Mouse (Mus musculus): ENCODE data around the gene Arid5b. TPM values are rescaled to one million over a fixed set of nuclear protein-coding genes. Genes with fewer than 3 reads are reported as not detected.

Gene Arid5b
- polyA plus RNA-seq, 1 experiment from 2014 or later: 42.7 TPM

GRCm38 (mm10) chr10:68145286-68145950, 133.1 kb downstream of the Arid5b start:
- H3K4me3 ChIP-seq (ENCODE audit: low read length): no peak overlapping the region
- no peaks in the 10 kb centered on the region for H3K9me3 ChIP-seq (ENCODE audit: control insufficient read depth, low read length)
- peaks cover 9% of the 10 kb centered on the region; the same call in 1 of the 2 replicates for H3K4me1 ChIP-seq (replicated peaks; ENCODE audit: control insufficient read depth, insufficient read depth, low read length)
- no peaks in the 10 kb centered on the region for H3K27me3 ChIP-seq (ENCODE audit: control insufficient read depth, insufficient read depth, low read depth, low read length)
- WGBS: 81% methylated on average over 18 of the region's 18 CpGs
- H3K36me3 ChIP-seq (ENCODE audit: control insufficient read depth, insufficient read depth, low read length): no peaks in the 10 kb centered on the region
- no peak overlapping the region for H3K27ac ChIP-seq (ENCODE audit: low read length)
- no peak overlapping the region for H3K4me2 ChIP-seq (ENCODE audit: low read depth, low read length)
- H3K9ac ChIP-seq (ENCODE audit: low read length): no peak overlapping the region
- no peak for ATAC-seq (ENCODE audit: low read depth)

GRCm38 (mm10) chr10:68142501-68142900, 136.0 kb downstream of the Arid5b start:
- peaks cover 10% of the 10 kb centered on the region; the same call in 1 of the 2 replicates for H3K4me1 ChIP-seq (replicated peaks; ENCODE audit: control insufficient read depth, insufficient read depth, low read length)
- no peaks in the 10 kb centered on the region for H3K9me3 ChIP-seq (ENCODE audit: control insufficient read depth, low read length)
- no peaks in the 10 kb centered on the region; the same call in 1 of the 2 replicates for H3K36me3 ChIP-seq (ENCODE audit: control insufficient read depth, insufficient read depth, low read length)
- 81% methylated on average over 4 of the region's 4 CpGs for WGBS
- no peak overlapping the region for H3K27ac ChIP-seq (ENCODE audit: low read length)
- ATAC-seq (ENCODE audit: low read depth): no peak
- H3K9ac ChIP-seq (ENCODE audit: low read length): no peak overlapping the region
- no peak overlapping the region for H3K4me3 ChIP-seq (ENCODE audit: low read length)
- H3K4me2 ChIP-seq (ENCODE audit: low read depth, low read length): no peak overlapping the region
- H3K27me3 ChIP-seq (ENCODE audit: control insufficient read depth, insufficient read depth, low read depth, low read length): no peaks in the 10 kb centered on the region

- no peak overlapping the region for H3K4me2 ChIP-seq (ENCODE audit: low read depth, low read length)
- peaks cover 15% of the 10 kb centered on the region for H3K4me1 ChIP-seq (replicated peaks; ENCODE audit: control insufficient read depth, insufficient read depth, low read length)
- WGBS: 83% methylated on average over 7 of the region's 7 CpGs
- H3K36me3 ChIP-seq (ENCODE audit: control insufficient read depth, insufficient read depth, low read length): no peaks in the 10 kb centered on the region; the same call in 1 of the 2 replicates
- H3K4me3 ChIP-seq (ENCODE audit: low read length): no peak overlapping the region
- H3K9ac ChIP-seq (ENCODE audit: low read length): no peak overlapping the region
- H3K27me3 ChIP-seq (ENCODE audit: control insufficient read depth, insufficient read depth, low read depth, low read length): no peaks in the 10 kb centered on the region
- no peaks in the 10 kb centered on the region for H3K9me3 ChIP-seq (ENCODE audit: control insufficient read depth, low read length)
- H3K27ac ChIP-seq (ENCODE audit: low read length): no peak overlapping the region
- ATAC-seq (ENCODE audit: low read depth): no peak
Measured at GRCm38 (mm10) chr10:68141567-68141966, 137.0 kb downstream of the Arid5b start.

- WGBS: 37% methylated on average over 2 of the region's 2 CpGs
- Histone ChIP-seq H3K4me2 (ENCODE audit: low read depth, low read length) (no peak overlapping the region), H3K27me3 (ENCODE audit: control insufficient read depth, insufficient read depth, low read depth, low read length) (no peaks in the 10 kb centered on the region), H3K36me3 (ENCODE audit: control insufficient read depth, insufficient read depth, low read length) (no peaks in the 10 kb centered on the region; the same call in 1 of the 2 replicates), H3K9ac (ENCODE audit: low read length) (no peak overlapping the region), H3K27ac (ENCODE audit: low read length) (peak overlapping the region; percentile 51; the same call in 1 of the 2 replicates), H3K4me1 (replicated peaks; ENCODE audit: control insufficient read depth, insufficient read depth, low read length) (peaks cover 15% of the 10 kb centered on the region), H3K9me3 (ENCODE audit: control insufficient read depth, low read length) (no peaks in the 10 kb centered on the region), H3K4me3 (ENCODE audit: low read length) (no peak overlapping the region)
- ATAC-seq (ENCODE audit: low read depth): no peak
Measured at GRCm38 (mm10) chr10:68140871-68141270, 137.7 kb downstream of the Arid5b start.

GRCm38 (mm10) chr10:68140306-68140705, 138.2 kb downstream of the Arid5b start:
- ATAC-seq (ENCODE audit: low read depth): no peak
- Histone ChIP-seq H3K27me3 (ENCODE audit: control insufficient read depth, insufficient read depth, low read depth, low read length) (no peaks in the 10 kb centered on the region), H3K9ac (ENCODE audit: low read length) (no peak overlapping the region), H3K9me3 (ENCODE audit: control insufficient read depth, low read length) (no peaks in the 10 kb centered on the region), H3K4me3 (ENCODE audit: low read length) (no peak overlapping the region), H3K4me1 (replicated peaks; ENCODE audit: control insufficient read depth, insufficient read depth, low read length) (peaks cover 18% of the 10 kb centered on the region), H3K36me3 (ENCODE audit: control insufficient read depth, insufficient read depth, low read length) (no peaks in the 10 kb centered on the region; the same call in 1 of the 2 replicates), H3K27ac (ENCODE audit: low read length) (peak overlapping the region; percentile 51), H3K4me2 (ENCODE audit: low read depth, low read length) (no peak overlapping the region)
- 51% methylated on average over 6 of the region's 6 CpGs for WGBS

GRCm38 (mm10) chr10:68138123-68138522, 140.4 kb downstream of the Arid5b start:
- WGBS: 87% methylated on average over 5 of the region's 5 CpGs
- ATAC-seq (ENCODE audit: low read depth): no peak

GRCm38 (mm10) chr10:68137151-68137833, 141.2 kb downstream of the Arid5b start:
- 66% methylated on average over 11 of the region's 11 CpGs for WGBS

More at GRCm38 (mm10) chr10:68138123-68138522, 140.4 kb downstream of the Arid5b start:
- peaks cover 2% of the 10 kb centered on the region for H3K36me3 ChIP-seq (ENCODE audit: control insufficient read depth, insufficient read depth, low read length)
- no peak overlapping the region for H3K9ac ChIP-seq (ENCODE audit: low read length)
- no peaks in the 10 kb centered on the region for H3K9me3 ChIP-seq (ENCODE audit: control insufficient read depth, low read length)
- H3K27me3 ChIP-seq (ENCODE audit: control insufficient read depth, insufficient read depth, low read depth, low read length): no peaks in the 10 kb centered on the region
- H3K4me1 ChIP-seq (replicated peaks; ENCODE audit: control insufficient read depth, insufficient read depth, low read length): peaks cover 30% of the 10 kb centered on the region
- no peak overlapping the region for H3K4me3 ChIP-seq (ENCODE audit: low read length)
- H3K4me2 ChIP-seq (ENCODE audit: low read depth, low read length): no peak overlapping the region
- no peak overlapping the region for H3K27ac ChIP-seq (ENCODE audit: low read length)

GRCm38 (mm10) chr10:68136480-68137083, 142.0 kb downstream of the Arid5b start:
- Histone ChIP-seq H3K4me3 (ENCODE audit: low read length) (peak overlapping the region; percentile 45), H3K4me1 (replicated peaks; ENCODE audit: control insufficient read depth, insufficient read depth, low read length) (peaks cover 37% of the 10 kb centered on the region), H3K9me3 (ENCODE audit: control insufficient read depth, low read length) (no peaks in the 10 kb centered on the region)

More at GRCm38 (mm10) chr10:68137151-68137833, 141.2 kb downstream of the Arid5b start:
- H3K4me3 ChIP-seq (ENCODE audit: low read length): peak overlapping the region; percentile 45; the same call in 1 of the 2 replicates
- H3K4me1 ChIP-seq (replicated peaks; ENCODE audit: control insufficient read depth, insufficient read depth, low read length): peaks cover 34% of the 10 kb centered on the region
- ATAC-seq (ENCODE audit: low read depth): no peak
- no peaks in the 10 kb centered on the region for H3K27me3 ChIP-seq (ENCODE audit: control insufficient read depth, insufficient read depth, low read depth, low read length)
- peaks cover 8% of the 10 kb centered on the region for H3K36me3 ChIP-seq (ENCODE audit: control insufficient read depth, insufficient read depth, low read length)
- no peaks in the 10 kb centered on the region for H3K9me3 ChIP-seq (ENCODE audit: control insufficient read depth, low read length)
- peak overlapping the region; percentile 49 for H3K4me2 ChIP-seq (ENCODE audit: low read depth, low read length)
- peak overlapping the region; percentile 59 for H3K9ac ChIP-seq (ENCODE audit: low read length)
- H3K27ac ChIP-seq (ENCODE audit: low read length): peak overlapping the region; percentile 82

GRCm38 (mm10) chr10:68136051-68136450, 142.5 kb downstream of the Arid5b start:
- Histone ChIP-seq H3K36me3 (ENCODE audit: control insufficient read depth, insufficient read depth, low read length) (peaks cover 8% of the 10 kb centered on the region), H3K9ac (ENCODE audit: low read length) (peak overlapping the region; percentile 59), H3K9me3 (ENCODE audit: control insufficient read depth, low read length) (no peaks in the 10 kb centered on the region), H3K27ac (ENCODE audit: low read length) (peak overlapping the region; percentile 82), H3K27me3 (ENCODE audit: control insufficient read depth, insufficient read depth, low read depth, low read length) (no peaks in the 10 kb centered on the region), H3K4me2 (ENCODE audit: low read depth, low read length) (peak overlapping the region; percentile 49), H3K4me3 (ENCODE audit: low read length) (peak overlapping the region; percentile 45), H3K4me1 (replicated peaks; ENCODE audit: control insufficient read depth, insufficient read depth, low read length) (peaks cover 37% of the 10 kb centered on the region)
- ATAC-seq (ENCODE audit: low read depth): no peak
- 4% methylated on average over 9 of the region's 9 CpGs for WGBS

More at GRCm38 (mm10) chr10:68136480-68137083, 142.0 kb downstream of the Arid5b start:
- 3% methylated on average over 18 of the region's 18 CpGs for WGBS
- H3K27ac ChIP-seq (ENCODE audit: low read length): peak overlapping the region; percentile 82
- H3K4me2 ChIP-seq (ENCODE audit: low read depth, low read length): peak overlapping the region; percentile 49
- H3K36me3 ChIP-seq (ENCODE audit: control insufficient read depth, insufficient read depth, low read length): peaks cover 8% of the 10 kb centered on the region
- ATAC-seq (ENCODE audit: low read depth): peak; percentile 94
- H3K27me3 ChIP-seq (ENCODE audit: control insufficient read depth, insufficient read depth, low read depth, low read length): no peaks in the 10 kb centered on the region
- H3K9ac ChIP-seq (ENCODE audit: low read length): peak overlapping the region; percentile 59
